Mouse (Mus musculus) kidney, postnatal 25 days (tissue): Measurements from ENCODE around the gene Mrpl36.

Source experiments
- DNase-seq, 2 experiments: peaks; one replicate each; pipeline ENCODE4 v3.0.0; 2021; ENCODE audit warnings: mixed read lengths in 2 of 2

Mrpl36 gene

DNA sequence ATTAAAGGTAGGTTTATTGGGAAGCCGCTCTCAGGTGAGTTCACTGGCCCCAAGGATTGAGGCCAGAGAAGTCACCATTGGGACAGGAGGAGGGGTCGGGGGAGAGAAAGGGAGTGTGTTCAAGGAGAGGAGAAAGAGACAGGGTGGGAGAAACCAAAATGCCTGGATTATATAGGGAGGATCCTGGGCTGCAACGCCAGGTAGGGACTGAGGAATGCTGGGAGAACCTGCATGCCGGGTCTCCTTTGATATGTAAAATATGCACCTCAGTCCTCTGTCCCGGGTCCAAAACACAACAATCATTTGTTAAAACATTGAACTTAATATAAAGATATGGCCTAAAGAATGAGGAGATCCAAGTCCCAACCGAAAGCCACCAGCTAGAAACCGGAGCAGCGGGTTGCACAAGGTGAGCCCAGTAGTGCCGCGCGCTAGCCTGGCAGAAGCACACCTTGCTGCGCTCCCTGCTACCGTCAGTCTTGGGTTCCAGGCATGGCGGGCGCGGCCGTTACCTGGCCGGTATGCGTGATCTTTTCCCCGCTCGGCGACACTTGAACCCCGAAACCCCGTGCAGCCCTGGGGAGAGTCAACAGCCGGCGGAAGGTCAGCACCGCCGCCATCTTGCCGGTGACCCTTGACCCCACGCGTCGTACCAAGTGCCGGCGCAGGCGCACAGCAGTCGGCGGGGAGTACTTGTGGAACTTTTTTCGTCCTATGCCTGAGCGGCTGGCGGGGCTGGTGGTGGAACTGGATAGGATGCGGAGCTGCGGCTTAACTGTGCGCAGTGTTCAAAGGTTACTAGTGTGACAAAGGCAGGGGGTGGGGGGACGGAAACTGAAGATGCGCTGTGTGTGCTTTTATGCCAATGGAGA is at the start of gene Mrpl36, which contains the start of gene Ndufs6:
TSS of gene Mrpl36 (plus strand) at position 687 of the 872 bp plus-strand sequence.
TSS of gene Ndufs6 (minus strand) at position 716 of the 872 bp plus-strand sequence.
- DNase-seq: peak; percentile 95 to 97

DNA sequence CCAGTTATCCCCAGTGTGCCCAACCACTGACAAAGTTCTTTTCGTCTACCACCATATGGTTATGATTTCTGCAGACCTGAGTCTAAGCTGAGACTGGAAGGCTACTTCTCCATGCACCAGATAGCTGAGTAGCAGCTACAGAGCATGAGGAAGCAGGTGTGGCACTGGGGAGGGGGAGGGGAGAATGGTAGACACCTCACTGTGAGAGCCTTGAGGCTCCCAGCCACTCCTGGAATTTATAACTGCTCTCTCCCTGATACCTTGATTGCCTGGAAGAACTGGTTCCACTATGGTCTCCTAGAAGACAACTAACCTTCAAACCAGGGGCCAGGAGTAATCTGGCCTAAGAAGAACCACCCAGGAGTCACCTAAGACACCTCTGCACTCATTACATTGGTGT is 49.1 kb upstream of the Mrpl36 start:
- no peak for DNase-seq

DNA sequence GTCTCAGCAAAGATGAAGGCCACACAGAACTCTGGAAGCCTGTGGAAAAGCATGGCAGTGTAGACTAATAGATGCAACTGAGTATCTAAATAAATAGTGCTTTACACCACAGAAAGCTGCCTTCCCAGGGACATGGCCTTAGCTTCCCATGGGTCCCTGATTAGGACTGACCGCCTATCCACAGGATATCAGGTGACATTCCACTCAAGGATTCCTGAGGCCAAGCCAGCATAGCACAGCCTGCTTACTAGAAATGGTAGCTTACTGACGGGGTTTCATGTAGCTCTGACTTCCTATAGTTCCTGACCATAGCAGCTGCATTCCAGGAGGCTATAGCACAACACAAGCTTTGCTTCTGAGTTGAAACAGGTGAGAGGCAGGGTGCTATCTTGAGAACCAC is 45.9 kb upstream of the Mrpl36 start:
- no peak for DNase-seq

DNA sequence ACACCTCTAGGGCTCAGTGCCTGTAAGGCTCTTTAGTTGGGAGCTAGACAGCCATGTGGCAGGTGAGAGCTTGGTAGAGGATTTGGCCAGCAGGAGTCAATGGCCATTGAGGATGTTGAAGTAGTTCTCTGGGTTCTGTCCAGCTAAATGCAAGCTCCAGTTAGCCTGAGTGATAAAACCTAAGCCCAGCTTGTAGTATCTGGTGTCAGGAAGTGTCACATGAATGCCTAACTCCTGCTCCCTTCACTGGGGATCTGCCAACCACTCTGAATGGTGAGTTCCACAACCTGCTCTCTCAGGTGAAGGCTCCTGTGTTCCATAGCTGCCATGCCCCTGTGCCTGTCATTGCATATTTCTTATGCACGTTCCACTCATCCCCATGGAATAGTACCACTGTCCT is 44.8 kb upstream of the Mrpl36 start:
- DNase-seq: no peak

DNA sequence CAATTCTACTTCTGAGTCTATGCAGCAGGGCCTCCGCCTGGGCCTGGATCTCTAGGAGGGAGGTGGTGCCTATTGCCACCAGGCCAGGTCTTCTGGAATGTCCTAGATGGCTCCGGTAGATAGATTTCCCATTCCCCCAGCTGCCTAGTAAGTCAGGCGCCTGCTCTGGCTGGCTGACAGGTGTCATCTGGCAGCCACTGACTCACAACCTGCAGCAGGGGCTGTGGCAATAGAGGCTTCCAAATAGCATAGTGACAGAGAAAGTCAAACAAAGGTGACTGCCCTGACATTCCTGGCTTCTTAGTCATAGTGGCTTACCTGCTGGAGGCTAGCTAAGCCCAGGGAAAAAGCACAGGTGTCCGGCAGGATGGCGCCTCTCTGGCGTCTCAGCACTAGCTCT is 38.1 kb upstream of the Mrpl36 start:
- DNase-seq: no peak

DNA sequence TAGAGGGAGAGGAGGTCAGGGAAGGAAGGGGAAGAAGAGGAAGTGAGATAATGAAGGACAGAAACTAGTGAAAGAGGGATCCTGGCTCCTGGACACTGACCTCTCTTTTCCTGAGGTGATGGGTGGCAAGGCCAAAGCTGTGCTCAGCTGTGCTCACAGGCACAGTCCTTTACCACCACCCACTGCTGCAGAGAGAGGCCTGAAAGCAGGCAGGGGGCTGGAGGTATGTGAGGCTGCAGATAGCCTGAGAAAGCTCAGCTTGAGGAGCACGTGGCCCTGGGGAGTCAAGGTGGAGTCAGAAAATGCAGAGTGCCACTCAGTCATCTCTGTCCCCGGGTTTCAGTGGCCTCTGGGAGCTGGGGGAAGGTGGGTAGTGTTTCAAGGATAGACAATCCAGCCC is 37.2 kb upstream of the Mrpl36 start:
- no peak for DNase-seq

DNA sequence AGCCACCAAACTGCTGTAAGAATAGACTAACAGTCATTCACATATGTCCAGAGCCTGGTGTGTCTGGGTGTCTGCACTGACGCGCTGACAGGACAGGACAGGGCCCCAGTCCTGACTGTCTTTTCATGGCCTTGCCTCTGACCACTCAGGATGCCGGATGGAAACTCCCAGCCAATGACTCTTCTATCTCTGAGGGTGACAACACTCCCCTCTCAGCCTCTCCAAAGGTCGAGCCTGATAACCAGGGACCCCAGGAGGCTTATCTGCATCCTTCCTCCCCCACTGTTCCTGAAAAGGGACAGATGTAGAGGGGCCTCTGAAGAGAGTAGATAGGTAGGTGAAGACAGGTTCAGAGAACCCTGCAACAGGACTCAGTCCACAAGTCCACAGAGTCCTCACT is 29.6 kb upstream of the Mrpl36 start:
- DNase-seq: no peak

DNA sequence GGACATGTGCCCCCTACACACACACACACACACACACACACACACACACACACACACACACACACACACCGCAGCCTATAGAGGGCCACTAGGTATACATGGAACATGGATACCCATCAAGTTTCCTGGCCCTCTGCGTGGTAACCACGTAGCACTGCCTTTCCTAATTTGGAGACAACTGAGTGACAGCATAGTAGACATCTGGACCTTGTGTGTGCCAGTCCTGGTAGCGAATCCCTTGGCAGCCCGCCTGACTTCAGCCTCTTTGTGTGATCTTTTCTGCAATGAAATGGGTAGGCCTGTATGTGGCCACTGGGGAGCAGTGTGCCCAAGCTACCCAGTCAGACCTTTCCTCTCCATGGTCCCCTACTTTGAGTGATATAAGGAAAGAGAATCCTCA is 29.0 kb upstream of the Mrpl36 start:
- DNase-seq: no peak

DNA sequence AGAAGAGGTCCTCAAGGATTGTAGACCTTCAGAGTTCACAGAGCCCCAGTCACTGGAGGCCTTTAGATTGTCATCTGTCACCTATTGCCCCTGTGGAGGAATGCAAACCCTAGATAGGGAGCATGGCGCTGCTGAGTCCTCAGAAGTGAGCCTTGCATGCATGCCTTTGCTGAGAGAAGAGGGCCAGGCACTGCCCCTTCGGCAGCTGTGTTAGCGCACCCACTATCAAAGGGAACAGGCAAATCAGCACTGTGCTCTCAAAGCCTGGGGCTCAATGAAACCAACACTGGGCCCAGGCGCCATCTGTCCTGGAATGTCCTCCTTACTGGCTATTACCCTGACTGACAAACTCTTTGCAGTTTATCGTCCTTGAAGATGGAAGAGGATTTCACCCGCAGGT is 23.6 kb upstream of the Mrpl36 start:
- DNase-seq: no peak

DNA sequence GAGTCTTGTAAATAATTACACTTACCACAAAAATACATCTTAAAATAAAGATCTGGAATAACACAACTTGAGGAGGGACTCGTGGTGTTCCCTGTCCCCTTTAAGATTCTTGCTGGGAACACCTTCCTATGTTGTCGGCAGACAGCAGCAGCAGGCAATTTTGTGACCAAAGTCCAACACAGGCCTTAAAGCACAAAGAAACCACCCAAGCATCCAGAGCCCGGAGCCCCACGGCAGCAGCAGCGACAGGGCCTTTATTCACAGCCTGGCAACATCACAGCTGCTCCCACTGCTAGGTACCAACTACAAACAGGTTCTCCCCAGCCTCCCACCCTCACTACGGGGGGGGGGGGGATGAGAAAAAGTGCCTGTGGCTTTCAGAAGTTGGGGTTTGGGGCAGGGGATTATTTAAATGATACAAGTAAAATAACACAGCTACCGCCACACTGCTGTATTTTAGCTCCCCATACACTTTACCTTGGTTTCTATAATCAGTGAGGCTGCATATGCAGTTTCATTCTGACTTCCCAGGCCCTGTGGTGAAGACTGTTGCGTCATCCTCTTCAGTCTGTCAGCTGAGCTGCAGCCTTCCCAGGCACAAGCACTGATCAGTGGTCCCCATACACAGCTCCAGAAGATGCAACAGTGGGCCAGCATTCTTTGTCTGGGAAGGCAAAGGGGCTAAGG is 22.8 kb upstream of the Mrpl36 start:
- DNase-seq: peak in 1 of 2 experiments; percentile 28

DNA sequence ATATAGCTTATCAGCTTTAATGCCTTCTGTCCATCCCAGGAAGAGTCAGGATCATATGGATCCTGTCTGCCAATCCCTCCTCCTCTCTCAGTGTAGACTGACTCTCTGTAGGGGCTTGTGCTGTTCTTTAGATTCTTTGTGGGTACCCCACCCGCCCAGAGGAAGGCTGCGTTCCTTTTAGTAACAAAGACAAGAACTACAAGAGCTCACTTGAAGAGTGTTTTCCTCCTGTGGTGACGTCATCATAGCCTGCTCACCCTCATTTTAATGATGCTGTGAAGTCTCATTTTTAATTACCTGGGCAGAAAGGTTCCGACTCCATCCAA is 22.3 kb upstream of the Mrpl36 start:
- no peak for DNase-seq

DNA sequence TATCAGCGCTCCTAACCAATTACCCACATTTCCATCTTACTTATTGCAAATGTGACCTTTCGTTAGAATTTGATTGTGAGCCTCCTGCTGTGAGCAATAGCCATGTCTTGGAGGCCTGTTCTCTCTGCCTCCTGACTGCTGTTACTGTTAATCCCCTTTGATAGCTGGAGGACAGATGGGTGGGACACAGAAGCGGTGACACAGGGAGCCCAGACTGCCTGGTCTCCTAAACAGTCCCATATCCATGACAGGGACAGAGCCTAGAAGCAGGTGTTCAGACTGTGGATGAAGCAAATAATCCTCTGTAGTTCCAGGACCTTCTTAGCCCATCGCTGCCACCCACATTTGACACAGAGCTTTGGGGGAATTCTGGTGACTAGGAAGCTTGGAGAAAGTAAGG is 21.9 kb upstream of the Mrpl36 start:
- DNase-seq: no peak

DNA sequence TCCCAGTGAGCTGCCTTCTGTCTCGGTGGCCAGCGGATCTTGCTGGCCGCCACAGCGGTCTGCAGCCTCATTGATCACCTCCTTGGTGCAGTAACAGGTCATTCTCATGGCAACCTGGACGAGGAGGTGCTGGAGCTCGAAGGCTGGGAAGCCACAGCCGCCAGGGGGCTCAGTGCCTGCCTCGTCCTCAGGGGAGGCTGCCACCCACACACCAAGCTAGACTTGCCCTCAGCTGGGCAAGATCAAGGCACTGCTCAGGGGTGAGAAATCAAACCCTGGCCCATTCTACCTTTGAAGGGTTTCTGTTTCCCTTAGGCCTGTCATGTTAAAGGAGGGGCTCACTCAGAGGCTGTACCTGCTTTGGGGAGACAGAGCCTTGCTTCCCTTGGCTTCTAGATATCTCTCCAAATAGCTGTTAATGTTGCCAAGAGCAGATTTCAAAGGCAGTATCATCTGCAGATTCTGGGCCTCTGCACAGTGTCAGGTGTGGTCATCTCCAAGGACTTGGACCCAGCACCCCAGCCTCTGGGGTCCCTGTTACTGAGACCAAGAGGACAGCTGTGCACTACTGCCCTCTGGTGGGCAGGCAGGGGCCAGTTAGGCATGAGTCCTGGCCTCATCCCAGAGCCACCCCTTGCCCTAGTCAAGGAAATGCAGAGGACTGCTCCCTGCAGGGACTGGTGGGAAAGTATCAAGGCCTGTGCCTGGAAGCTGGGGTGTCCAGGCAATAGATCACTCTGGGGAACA is 18.0 kb upstream of the Mrpl36 start:
- DNase-seq: peak; percentile 60 to 72

DNA sequence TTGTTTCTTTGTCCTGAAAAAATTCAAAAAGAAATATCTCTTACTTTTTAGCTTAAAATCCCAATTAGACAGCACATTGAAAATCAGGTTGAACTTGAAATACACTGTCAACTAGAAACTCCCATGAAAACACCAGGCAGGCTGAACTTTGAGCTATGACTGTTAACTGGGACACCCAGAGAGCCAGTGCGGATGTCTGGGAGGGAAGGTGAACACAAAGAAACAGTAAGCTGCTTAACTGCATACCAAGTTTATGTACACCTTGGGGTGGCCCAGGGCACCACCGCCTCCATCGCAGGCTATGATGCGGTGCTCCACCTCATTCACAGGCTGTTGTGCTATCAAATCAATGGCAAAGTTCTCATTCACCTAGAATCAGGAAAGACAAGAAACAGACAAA is 8.3 kb upstream of the Mrpl36 start:
- peak in 1 of 2 experiments; percentile 7 for DNase-seq

DNA sequence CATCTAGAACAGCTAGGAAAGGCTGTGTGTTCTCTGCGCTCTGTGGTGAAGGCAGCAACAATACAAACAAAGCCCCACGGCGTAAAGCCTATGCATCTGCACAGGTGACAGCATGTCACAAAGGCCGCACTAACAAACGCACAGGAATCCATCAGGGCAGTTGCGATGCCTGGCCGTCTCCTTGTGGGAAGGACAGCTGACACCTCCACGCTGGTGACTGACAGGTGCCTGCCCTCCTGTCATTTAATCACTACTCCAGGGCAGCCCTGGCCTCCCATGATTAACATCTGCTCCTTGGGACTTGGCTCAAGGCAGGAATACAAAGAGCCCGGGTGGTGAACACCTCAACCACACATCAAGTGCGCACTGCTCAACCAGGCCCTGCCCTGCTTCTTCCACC is 5.7 kb upstream of the Mrpl36 start:
- no peak for DNase-seq

DNA sequence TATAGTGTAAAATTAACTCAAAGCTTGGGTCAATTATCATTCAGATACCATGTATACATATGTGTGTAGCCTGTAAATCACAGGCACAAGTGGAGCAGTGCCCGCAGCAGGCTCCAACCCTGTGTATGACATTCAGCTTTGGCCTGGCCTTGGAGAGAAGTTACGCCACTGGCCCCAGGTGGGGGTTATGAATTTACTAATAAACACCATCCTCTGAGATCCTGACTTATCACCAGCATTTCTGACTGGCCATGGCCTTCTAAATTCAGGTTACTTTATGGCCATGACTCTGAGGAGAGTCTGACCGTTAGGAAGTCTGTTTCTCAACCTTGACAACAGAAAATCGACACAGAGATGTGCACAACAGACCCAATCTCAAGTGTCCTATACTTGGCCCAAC is 4.9 kb upstream of the Mrpl36 start:
- no peak for DNase-seq

DNA sequence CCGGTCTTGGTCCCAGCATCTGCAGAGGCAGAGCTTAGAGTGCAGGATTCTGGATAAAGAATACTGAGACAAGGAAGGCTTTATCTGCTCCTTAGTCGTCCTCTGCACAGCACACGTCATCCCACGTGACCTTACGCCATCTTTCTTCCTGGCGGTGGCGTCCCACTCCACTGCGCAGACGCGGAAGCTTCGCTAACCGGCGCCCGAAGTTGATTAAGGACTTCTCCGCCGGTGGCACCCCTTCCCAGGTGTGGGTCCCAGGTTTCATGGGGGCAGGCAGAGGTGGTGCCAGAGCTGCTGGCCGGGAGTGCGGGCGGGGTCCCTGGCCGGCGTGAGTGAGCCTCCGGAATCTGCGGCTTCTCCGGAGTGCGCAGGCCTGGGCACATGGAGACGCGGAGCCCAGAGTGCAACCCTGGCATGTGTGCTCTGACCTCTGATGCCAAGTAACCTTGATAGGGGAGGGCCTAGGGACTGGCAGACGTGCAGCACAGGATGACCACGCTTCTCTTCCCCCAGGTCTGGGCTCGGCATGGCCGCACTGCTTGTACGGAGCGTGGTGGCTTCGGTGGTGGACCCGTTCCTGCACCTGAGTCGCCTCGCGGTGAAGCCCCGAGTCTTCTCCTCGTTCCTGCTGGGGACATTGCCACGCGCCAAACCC is 2.7 kb downstream of the Mrpl36 start:
- peak; percentile 93 to 94 for DNase-seq

DNA sequence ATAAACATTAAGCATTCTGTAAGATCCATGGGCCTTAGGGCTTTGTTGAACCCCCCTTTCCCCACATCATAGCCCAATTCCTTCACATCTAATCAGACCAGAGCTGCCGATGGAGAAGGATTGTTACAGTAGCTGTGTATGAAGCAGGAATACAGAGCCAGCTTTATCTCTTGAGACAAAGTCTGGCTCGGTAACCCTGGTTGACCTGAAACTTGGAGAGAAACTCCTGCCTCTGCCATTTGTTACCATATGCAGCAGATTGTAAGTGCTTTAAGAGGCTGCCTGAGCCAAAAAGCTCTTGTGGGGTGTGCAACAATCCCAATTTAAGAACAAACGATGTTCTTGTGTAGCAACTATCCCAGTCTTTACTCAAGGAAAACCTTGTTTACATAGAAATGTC is 3.4 kb downstream of the Mrpl36 start:
- DNase-seq: no peak

DNA sequence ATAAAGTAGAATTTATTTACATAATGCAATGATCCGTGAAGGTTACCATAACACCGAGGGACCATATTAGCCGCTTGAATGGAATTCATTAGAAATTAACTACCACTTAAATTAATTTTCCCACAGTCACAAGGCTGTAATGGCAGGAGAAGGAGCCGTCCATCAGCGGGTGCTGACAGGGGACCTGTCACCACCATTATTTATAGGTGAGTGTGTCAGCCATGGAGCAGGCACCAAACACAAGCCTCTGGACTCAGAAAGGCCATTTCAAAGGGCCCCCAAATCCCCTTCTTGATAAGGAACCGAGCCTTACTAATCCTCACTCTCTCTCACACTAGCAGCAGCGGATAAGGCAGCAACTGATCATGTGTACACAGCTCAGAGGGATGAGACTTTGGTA is 8.4 kb downstream of the Mrpl36 start:
- peak; percentile 9 to 55 for DNase-seq

DNA sequence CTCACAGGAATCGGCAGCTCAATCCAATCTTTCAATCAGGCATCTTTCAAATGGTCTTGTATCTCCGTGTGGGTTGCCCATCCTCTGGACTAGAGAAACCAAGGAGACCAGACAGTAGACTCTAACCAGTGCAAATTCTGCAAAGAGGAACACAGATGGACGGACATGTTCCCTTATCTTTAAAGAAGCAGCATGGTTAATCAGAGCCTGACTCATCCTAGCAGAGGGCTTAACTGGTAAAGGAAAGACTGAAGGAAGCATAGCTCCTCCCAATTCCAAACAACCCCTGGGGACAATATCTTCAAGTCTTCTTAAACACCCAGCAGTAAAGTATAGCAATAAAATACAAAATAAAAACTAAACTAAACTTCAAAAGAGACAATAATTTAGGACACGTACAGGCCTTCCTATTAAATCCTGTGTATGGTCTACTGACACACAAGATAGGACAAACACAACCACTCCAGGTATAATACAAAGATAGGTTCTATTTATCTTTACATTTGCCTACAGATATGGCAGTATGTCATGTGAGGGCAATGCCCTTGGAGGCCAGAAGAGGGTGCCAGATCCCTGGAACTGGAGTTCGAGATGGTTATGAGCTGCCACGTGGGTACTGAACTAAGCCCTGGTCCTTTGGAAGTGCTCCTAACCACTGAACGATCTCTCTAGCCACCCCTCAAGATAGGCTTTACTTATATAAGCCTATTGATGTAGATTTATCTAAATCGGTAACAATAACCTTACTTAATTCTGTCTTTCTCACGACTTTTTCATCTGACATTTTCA is 17.0 kb downstream of the Mrpl36 start:
- DNase-seq: peak in 1 of 2 experiments; percentile 23

DNA sequence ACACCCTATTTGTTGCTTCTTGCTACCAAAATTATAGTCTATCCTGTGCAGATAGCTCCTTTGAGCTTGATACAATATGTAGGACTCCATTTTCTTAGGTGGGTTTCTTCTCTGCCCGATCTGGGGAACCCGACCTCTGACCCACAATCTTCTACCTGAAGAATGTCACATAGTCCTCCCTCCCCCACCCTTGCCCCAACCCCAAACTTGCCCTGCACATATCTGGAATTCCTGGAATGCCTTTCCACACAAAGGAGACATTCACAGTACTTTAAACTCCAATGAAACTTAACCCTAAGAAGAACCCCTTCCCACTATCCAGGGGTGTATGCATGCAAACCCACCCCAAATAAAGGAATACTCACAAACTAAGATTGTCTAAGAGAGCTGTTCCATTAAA is 17.8 kb downstream of the Mrpl36 start:
- DNase-seq: no peak

DNA sequence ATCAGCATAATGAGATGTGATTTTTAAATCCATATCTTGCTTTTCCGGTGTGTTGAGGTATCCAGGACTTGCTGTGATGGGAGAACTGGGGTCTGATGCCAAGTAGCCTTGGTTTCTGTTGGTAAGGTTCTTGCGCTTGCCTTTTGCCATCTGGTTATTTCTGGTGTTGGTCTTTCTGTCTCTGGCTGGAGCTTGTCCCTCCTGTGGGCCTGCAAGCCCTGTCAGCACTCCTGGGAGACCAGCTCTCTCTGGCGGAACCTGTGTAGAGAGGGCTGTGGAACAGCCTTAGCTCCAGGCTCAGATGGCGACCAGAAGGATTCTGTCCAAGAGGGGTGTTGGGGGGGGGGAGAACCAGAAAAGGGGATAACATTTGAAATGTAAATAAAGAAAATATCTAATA is 18.4 kb downstream of the Mrpl36 start:
- DNase-seq: no peak
